Mouse (Mus musculus): ENCODE measurements around the gene Bdnf.

DNA sequence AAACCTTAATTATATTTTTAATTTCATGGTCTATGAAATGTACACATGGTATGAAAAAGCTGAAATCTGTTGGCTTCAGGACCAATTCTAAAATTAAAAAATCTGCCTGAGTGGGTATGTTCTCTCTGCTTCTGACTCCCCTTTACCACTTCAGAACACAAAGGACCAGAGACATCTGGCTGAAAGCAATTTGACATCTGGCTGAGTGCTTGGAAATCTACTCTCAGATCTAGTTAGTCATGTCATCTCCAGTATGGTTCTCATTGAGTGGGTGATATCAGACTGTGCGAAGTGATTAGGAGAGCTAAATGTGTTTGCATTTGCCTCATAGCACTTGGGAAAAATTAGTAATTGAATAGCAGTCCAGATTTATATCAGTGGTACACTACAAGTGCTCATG lies 36.5 kb downstream of the Bdnf start:
- TF ChIP-seq CTCF (IDR thresholded peaks at IDR 0.05; ENCODE audit: low read depth, low read length) (no peak), GATA1 (IDR thresholded peaks at IDR 0.05; ENCODE audit: borderline replicate concordance, low read length) (no peak), POLR2AphosphoS5 (IDR thresholded peaks at IDR 0.05; ENCODE audit: insufficient replicate concordance, low read depth, low read length) (no peak), TAL1 (conservative IDR thresholded peaks at IDR 0.05; ENCODE audit: low read depth, low read length) (no peak), GATA2 (IDR thresholded peaks at IDR 0.05; ENCODE audit: borderline replicate concordance, low read depth, low read length) (no peak)
